In genomic region chr6:112873089-112873835, GRCm38 (mm10) we compare ENCODE assay signal across 14 mouse cellular contexts.
DNase-seq lines count a peak whose midpoint lies in the region; ATAC-seq and TF ChIP-seq lines count a peak whose summit lies in the region.
"Had no signal": no experiment of that assay in that cellular context is flagged by ENCODE, and none has a peak within 500 bp of the region (broad histone marks: within the 10 kb centered on the region; RNA-seq: fewer than 3 reads in every experiment).

No protein-coding gene starts in this region.

- H3K9me3 ChIP-seq in kidney, embryonic 14.5 days (ENCODE audit: control insufficient read depth, low read length): no peaks in the 10 kb centered on the region
- H3K9me3 ChIP-seq in lung, postnatal 0 days (ENCODE audit: low read length): no peaks in the 10 kb centered on the region
- H3K9me3 ChIP-seq in intestine, embryonic 16.5 days (ENCODE audit: control insufficient read depth, low read length): no peaks in the 10 kb centered on the region
- H3K9me3 ChIP-seq: embryonic facial prominence, embryonic 13.5 days; heart, embryonic 10.5 days; liver, embryonic 13.5 days had no signal

- no peaks in the 10 kb centered on the region for H3K4me1 ChIP-seq in kidney, embryonic 14.5 days (ENCODE audit: control insufficient read depth, insufficient read depth, low read length)
- H3K4me1 ChIP-seq in lung, postnatal 0 days (ENCODE audit: insufficient read depth, low read depth, low read length): no peaks in the 10 kb centered on the region; the same call in 1 of the 2 replicates
- no peaks in the 10 kb centered on the region for H3K4me1 ChIP-seq in intestine, embryonic 16.5 days (ENCODE audit: control insufficient read depth, insufficient read depth, low read length)
- H3K4me1 ChIP-seq: heart, embryonic 10.5 days; liver, embryonic 13.5 days had no signal

- H3K36me3 ChIP-seq in kidney, embryonic 14.5 days (ENCODE audit: control insufficient read depth, insufficient read depth, low read length): no peaks in the 10 kb centered on the region
- H3K36me3 ChIP-seq in lung, postnatal 0 days (ENCODE audit: insufficient read depth, low read length): no peaks in the 10 kb centered on the region
- H3K36me3 ChIP-seq in intestine, embryonic 16.5 days (ENCODE audit: control insufficient read depth, insufficient read depth, low read length): no peaks in the 10 kb centered on the region
- H3K36me3 ChIP-seq: embryonic facial prominence, embryonic 13.5 days; heart, embryonic 10.5 days; liver, embryonic 13.5 days had no signal

- H3K9ac ChIP-seq in kidney, embryonic 14.5 days (ENCODE audit: low read depth, low read length): no peak overlapping the region
- H3K9ac ChIP-seq in lung, postnatal 0 days (replicated peaks; ENCODE audit: low read depth): no peak overlapping the region
- no peak overlapping the region for H3K9ac ChIP-seq in intestine, embryonic 16.5 days (ENCODE audit: low read depth, low read length)
- H3K9ac ChIP-seq: embryonic facial prominence, embryonic 13.5 days; liver, embryonic 13.5 days had no signal

- peak; percentile 44 for DNase-seq in kidney, adult 11 months
- peak; percentile 86 for DNase-seq in Muller cell, postnatal 12 days (ENCODE audit: inconsistent ontology term)
- peak; percentile 54 to 74 for DNase-seq in cerebellum, postnatal 14 days
- peak; percentile 16 for DNase-seq in lung, postnatal 0 days (ENCODE audit: low spot score)
- no peak for DNase-seq in left cerebral cortex, postnatal 36 days (ENCODE audit: low spot score in 2 of 2)
- no peak for DNase-seq in heart, adult 8-10 months (ENCODE audit: low spot score)
- DNase-seq: gastrocnemius, adult 2 months; liver, embryonic 13.5 days had no signal

- 67% methylated on average over 9 of the region's 9 CpGs for WGBS in kidney, embryonic 14.5 days
- whole genome bisulfite sequencing in lung, postnatal 0 days: 68% methylated on average over 9 of the region's 9 CpGs
- WGBS in intestine, embryonic 16.5 days: 78% methylated on average over 9 of the region's 9 CpGs

- H3K27me3 ChIP-seq in kidney, embryonic 14.5 days (ENCODE audit: control insufficient read depth, insufficient read depth, low read length): no peaks in the 10 kb centered on the region
- no peaks in the 10 kb centered on the region for H3K27me3 ChIP-seq in lung, postnatal 0 days (replicated peaks; ENCODE audit: insufficient read depth, low read length)
- H3K27me3 ChIP-seq in intestine, embryonic 16.5 days (replicated peaks; ENCODE audit: control insufficient read depth, insufficient read depth, low read length): no peaks in the 10 kb centered on the region
- H3K27me3 ChIP-seq: embryonic facial prominence, embryonic 13.5 days; liver, embryonic 13.5 days had no signal

- intact Hi-C loops in left cerebral cortex, postnatal 36 days (cut with DNase I): no loop called here

- TF ChIP-seq EP300 in lung, postnatal 0 days (IDR thresholded peaks at IDR 0.05): peak; percentile 86

- H3K4me3 ChIP-seq in kidney, embryonic 14.5 days (ENCODE audit: low read length): no peak overlapping the region
- no peak overlapping the region for H3K4me3 ChIP-seq in lung, postnatal 0 days (ENCODE audit: low read depth, low read length)
- no peak overlapping the region for H3K4me3 ChIP-seq in intestine, embryonic 16.5 days (ENCODE audit: low read length)
- H3K4me3 ChIP-seq: embryonic facial prominence, embryonic 13.5 days; gastrocnemius, adult 2 months; heart, embryonic 10.5 days; layer of hippocampus, adult 2 months; liver, embryonic 13.5 days had no signal

- no peak overlapping the region for H3K27ac ChIP-seq in kidney, embryonic 14.5 days (ENCODE audit: low read depth, low read length)
- no peak overlapping the region for H3K27ac ChIP-seq in lung, postnatal 0 days (ENCODE audit: low read length)
- H3K27ac ChIP-seq in intestine, embryonic 16.5 days (ENCODE audit: low read length): no peak overlapping the region
- H3K27ac ChIP-seq: embryonic facial prominence, embryonic 13.5 days; gastrocnemius, adult 2 months; heart, embryonic 10.5 days; layer of hippocampus, adult 2 months; liver, embryonic 13.5 days had no signal

- no peak for TF ChIP-seq CTCF in lung, postnatal 0 days (IDR thresholded peaks at IDR 0.05)

- no peak overlapping the region for H3K4me2 ChIP-seq in kidney, embryonic 14.5 days (replicated peaks; ENCODE audit: low read depth, low read length)
- no peak overlapping the region for H3K4me2 ChIP-seq in lung, postnatal 0 days (replicated peaks; ENCODE audit: low read depth, low read length)
- H3K4me2 ChIP-seq in intestine, embryonic 16.5 days (ENCODE audit: low read depth, low read length): no peak overlapping the region
- H3K4me2 ChIP-seq: embryonic facial prominence, embryonic 13.5 days; liver, embryonic 13.5 days had no signal

- ATAC-seq in kidney, embryonic 14.5 days (ENCODE audit: low FRiP score, low TSS enrichment): no peak
- peak; percentile 59; the same call in 1 of the 2 replicates for ATAC-seq in lung, postnatal 0 days
- ATAC-seq in intestine, embryonic 16.5 days: no peak
- ATAC-seq: forebrain, embryonic 14.5 days had no signal

Comparison
In these comparisons a context has a peak if more than half of its experiments do, and no peak if none do; other contexts are left out.
1. DNase-seq: peak in kidney, adult 11 months (single experiment), Muller cell, postnatal 12 days (single experiment), cerebellum, postnatal 14 days (2 of 2) and lung, postnatal 0 days (single experiment); none in left cerebral cortex, postnatal 36 days (0 of 2) and heart, adult 8-10 months (single experiment).